Mouse (Mus musculus) retina, adult 2 months (tissue): ENCODE data around the gene Qtrt1.

ENCODE experiments used
- DNase-seq: peaks from one replicate; pipeline ENCODE4 v3.0.0-alpha.2; 2012; ENCODE audit warnings: low read depth, low spot score

The Qtrt1 gene

DNA sequence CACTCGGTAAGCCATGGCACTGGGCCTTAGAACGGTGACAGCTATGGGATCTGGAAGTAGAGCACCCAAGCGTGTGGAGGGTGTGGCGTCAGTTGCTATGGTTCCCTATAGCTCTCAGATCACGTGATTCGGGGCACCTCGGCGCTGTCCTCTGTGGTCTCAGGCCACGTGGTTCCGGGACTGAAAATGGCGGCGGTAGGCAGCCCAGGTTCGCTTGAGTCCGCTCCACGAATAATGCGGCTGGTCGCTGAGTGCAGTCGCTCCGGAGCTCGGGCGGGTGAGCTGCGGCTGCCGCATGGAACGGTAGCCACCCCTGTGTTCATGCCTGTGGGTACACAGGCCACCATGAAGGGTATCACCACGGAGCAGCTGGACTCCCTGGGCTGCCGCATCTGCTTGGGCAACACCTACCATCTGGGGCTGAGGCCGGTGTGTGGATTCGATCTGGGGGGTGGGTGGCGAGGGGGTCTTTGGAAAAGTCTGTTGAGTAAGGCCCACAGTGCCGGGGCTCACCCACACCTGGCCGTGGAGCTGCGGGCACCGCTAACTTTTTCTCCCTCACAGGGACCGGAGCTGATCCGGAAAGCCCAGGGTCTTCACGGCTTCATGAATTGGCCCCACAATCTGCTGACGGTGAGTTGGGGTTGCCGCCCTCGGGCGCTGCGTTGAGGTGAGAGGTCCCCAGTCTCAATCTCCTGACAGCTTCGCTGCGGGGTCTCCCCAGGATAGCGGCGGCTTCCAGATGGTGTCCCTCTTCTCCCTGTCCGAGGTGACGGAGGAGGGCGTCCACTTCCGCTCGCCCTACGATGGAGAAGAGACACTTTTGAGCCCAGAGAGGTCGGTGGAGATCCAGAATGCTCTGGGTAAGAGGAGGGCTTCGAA lies at the start of gene Qtrt1:
TSS of gene Qtrt1 (plus strand) at position 169 of the 882 bp plus-strand sequence.
- DNase-seq: peak; percentile 72

DNA sequence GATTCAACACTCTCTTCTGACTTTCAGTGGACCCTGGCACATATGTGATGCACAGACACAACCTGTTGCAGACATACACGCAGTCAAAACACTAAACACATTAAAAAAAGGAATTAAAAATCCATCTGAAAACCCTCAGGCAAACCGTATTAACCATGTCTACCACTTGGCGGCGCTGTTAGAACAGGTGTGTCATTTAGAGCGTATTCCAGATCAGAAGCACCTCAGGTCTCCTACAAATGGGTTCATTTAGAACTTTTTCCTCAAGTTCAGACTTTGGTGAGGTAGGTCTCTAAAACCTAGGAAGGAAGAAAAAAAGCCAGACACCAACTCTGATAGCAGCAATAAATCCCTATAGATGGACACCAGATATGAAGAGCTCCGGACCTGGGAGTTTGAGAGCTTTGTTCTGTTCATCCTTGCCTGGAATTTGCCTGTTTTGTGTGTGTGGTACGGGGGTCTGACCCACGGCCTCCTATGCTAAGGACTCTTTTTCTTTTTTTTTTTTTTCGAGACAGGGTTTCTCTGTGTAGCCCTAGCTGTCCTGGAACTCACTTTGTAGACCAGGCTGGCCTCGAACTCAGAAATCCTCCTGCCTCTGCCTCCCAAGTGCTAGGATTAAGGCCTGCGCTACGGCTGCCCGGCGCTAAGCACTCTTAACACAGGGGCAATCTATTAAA lies 45.0 kb upstream of the Qtrt1 start:
- DNase-seq: peak; percentile 39

DNA sequence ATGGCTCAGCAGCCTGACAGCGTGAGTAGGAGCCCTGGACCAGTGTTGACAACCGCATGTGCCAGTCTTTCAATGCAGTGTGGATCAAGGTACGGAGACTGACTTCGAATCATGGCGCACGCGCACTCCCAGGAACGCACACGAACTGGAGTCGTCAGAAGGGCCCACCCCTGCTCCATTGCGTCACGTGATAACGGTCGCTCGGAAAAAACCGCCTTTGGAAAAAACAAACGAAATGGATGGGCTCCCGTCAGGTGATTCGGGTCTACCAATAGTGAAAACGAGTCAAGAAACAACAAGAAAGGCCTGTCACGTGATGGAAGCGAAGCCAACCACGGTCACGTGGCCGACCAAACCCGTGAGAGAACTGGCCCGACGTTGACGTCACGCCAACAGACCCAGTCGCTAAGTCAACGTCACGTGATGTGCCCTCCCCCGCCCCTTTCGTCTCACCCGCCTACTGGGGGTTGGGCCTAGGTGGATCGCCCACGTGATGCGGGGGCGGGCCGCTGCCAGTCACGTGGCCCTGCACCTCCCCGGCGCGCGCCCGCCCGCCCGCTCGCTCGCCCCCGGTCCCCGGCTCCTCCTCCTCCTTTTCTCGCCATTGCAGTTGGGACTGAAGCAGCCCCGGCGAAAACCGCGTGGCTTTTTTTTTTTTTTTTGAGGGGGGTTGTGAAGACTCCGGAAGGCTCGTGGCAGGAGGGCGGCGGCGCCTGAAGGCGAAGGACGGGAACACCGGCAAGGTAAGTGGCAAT lies 44.1 kb upstream of the Qtrt1 start, which contains the start of gene Ilf3:
TSS of gene Ilf3 (plus strand) at position 515 of the 755 bp plus-strand sequence.
- peak; percentile 99 for DNase-seq

DNA sequence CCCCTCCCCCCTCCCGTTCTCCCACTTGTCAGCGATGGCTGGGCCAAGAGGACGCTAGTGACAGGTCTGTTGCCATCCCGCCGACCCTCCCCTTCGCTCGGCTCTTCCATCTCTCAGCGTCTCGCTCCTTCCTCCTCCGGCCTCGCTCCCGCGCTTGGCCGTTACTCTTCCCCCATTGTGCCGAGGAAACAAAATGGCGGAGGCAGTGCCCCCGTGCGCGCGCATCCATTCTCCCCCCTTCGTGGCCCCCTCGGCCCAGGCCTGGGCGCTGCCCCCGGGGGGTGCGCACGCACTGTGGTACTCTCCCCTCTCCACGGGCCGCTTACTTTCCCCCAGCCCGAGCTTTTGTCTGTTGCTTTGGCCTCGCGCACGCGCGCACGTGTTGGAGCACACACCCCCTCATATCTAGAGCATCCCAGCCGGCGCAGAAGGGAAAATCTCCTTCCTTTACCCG lies 43.5 kb upstream of the Qtrt1 start:
- DNase-seq: peak; percentile 39

DNA sequence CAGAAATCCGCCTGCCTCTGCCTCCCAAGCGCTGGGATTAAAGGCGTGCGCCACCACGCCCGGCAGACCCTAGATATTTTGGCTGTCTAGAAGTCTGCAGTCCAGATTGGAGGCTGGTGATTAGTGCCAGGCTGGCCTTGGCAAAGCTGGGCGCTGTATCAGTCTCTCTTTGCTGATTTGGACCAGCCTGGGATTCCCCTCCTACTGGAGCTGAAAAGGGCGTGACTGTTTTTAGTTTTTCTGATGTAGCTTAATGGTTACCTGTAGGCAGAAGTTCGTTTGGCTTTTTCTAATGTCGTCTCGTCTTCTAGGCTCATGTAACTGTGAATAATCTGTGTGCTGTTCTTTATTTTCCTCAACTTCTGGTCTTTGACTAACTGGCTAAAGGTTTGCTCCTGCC lies 42.6 kb upstream of the Qtrt1 start:
- DNase-seq: no peak

DNA sequence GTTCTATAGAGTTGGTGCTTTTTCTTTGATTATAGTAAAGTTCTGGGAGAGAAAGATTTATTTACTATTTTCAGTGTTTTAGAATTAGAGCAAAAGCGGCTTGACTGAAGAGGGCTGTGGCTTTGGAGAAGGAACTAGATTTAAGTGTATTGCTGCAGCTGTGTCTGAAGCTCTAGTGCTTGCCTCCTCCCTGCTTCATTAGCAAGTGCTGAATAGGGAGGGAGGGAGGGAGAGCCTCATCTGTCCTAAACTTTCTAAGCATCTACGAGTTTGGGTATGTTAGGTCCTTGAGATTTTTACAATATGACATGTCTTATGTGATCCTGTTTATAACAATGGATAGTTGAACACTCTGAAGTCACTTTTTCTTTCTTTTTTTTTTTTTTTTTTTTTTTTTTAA lies 40.8 kb upstream of the Qtrt1 start:
- no peak for DNase-seq

DNA sequence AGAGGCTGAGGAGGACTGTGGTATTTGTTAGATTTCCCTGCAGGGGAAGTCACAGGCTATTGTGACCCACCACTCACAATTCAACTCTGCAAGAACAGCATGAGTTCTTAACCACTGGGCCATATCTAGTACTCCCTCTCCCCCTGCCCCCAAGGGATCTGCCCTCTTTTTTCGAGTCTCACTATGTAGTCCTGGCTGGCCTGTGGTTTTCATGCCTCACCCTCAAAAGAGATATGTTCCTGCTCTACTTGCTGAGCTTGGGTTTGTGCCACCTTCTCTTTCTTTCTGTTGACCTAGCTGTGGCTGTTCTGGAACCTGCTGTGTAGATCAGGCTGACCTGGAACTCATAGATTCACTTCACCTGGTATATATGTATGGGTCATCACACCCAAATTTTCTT lies 39.1 kb upstream of the Qtrt1 start:
- DNase-seq: no peak

DNA sequence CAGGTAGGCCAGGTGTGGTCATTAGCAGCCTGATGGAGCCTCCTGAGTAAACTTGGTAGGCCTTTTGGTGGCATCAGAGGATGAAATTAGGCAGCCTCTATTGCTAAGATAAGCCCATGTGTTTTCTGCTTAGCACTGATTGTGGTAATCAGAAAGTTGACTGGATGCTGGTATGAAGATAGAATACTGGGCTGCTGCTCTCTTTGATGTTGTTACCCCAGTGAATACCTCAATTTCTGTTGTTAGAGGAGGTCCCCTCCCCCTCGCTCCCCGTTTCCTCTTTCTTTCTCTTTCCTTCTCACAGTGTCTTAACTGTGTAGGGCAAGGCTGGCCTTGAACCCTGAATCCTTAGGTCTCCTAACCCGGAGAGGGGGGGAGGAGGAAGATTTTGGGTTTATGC lies 32.4 kb upstream of the Qtrt1 start:
- DNase-seq: no peak

DNA sequence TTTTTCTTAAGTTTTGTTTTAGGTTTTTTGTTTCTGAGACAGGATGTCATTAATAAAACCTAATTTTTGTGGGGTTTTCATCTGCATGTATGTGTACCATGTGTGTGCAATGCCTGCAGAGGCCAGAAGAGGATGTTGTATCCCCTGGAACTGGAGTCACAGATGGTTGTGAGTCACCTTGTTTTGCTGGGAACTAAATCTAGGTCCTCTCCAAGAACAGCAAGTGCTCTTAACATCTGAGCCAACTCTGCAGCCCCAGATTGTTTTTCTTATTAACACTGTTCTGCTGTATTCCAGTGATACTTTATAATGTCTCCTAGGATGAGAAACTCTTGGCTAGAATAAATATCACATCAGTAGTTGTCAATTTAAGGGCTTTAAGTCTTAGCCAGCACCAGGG lies 30.8 kb upstream of the Qtrt1 start:
- DNase-seq: no peak

DNA sequence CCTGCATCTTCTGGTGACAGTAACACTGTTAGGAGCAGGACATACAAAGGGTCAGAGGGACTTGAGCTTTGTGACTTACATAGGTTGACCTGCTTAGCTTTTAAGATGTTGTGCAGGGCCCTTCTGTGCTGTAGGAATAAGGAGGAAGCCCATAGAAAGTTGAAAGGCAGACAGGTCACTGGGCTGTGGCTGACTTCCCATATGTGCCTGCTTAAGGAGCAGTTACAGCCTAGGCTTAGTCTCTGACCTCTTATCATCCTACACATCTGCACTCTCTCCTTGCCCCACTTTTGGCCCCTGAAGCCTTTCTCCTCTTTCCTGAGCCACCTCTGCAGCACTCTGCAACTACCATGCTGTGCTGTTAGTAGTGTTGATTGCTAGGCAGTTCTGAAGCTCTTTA lies 27.7 kb upstream of the Qtrt1 start:
- no peak for DNase-seq

DNA sequence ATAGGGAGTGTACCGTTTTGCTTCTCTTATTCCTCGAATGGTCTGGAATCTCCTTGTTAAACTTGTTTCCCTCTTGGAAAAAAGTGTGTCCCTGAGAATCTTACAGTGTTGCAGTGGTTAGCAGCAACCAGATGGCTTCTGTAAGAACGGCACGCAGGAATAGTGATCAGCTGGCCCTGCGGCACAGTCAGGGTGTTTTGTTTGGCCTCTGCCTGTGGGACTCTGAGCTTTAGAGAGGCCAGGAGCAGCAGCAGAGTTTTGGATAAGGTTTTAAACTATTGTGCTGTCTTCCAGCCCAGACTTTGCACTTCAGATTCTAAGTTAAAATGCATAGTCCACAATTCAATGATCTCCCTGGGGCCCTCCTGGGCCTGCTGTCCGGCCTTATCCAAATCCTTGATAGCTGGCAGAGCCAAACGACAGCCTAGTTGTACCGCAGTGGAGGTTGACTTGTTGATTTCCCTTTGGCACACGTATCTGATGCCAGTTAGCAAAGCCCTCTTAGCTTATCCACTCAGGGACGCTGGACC lies 18.9 kb upstream of the Qtrt1 start:
- no peak for DNase-seq

DNA sequence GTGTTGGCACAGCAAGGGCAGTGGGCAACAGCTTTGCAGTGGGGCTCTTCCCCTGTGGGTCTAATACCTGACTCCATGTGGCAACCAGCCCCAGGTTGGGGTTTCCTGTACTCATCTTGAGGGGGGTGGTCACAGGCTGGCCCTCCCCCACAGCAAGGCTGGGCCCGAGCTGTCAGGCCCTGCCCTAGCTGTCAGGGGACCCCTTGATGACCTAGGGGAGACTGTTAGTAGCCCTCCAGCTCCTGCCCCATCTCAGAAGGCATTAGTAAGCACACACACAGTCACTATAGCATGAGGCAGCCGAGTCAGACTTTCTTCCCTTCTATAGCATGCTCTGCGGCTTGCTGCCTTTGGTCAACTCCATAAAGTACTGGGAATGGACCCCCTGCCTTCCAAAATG lies 15.9 kb upstream of the Qtrt1 start:
- no peak for DNase-seq

DNA sequence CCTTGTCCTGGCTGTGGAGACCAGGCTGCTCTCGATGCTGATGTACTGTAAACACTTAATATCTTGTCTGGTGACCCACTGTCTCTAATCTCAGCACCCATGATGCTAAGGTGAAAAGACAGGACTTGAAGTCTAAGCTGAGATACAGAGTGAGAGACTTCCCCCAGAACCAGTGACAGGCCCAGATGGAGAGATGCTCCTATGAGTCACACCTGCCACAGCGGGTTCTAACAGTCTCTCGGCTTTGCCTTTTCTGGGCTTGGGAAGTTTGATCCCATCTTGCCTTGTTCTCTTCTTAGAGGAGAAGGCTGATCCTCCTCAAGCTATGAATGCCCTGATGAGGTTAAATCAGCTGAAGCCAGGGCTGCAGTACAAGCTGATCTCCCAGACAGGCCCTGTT lies 14.5 kb upstream of the Qtrt1 start:
- DNase-seq: no peak

DNA sequence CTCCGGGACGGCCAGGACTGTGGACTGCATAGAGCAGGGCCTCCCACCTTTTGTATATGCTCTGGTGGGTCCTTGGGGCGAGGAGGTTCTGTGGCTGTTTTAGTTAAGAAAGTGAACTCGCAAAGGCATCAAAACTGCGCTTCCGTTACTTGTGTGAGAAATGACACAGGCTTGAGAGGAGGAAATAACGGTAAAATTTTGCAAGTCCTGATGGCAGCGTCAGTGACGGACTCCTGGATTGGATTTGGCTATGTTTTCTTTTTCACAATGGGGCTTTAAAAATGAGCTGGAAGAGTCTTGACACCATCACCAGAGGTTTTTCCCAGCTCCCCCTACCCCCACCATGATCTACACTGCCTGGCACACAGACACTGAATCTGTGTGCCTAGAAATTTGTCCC lies 10.6 kb upstream of the Qtrt1 start:
- DNase-seq: no peak

DNA sequence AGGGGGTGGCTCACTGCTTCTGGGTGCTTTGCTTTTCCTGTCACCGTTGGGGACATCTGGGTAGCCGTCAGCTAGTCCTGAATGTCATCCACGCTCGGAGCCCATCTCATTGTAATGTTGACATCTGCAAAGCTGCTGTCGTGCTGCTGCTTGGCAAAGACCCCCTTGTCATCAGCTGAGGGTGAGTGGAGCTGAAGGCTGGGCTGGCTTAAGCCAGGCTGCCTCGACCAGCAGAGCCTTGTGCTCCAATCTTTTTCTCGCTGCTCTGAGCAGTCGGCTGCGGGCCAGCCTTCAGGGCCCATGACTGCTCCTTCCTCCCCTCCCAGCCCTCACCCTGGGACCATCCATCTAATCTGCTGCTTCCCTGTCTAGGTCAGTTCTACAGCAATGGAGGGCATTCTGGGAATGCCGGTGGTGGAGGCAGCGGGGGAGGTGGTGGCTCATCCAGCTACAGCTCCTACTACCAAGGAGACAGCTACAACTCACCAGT lies 8.8 kb upstream of the Qtrt1 start:
- DNase-seq: no peak

DNA sequence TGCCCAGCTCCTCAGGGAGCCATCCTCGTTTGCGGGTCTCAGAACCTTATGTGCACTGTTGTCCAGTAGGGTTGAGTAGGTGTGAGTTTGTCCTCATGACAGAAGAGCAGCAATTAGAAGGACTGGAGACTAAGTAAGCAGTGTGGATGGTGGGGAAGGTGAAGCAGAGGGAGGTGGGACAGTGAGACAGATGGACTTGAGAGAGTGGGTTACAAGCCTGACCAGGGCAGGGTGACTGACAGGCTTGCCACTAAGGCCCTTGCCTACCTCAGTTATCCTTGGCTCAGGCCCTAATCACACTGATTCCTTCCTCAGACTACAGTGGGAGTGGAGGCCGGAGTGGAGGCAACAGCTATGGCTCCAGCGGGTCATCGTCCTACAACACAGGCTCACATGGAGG lies 7.9 kb upstream of the Qtrt1 start:
- no peak for DNase-seq

DNA sequence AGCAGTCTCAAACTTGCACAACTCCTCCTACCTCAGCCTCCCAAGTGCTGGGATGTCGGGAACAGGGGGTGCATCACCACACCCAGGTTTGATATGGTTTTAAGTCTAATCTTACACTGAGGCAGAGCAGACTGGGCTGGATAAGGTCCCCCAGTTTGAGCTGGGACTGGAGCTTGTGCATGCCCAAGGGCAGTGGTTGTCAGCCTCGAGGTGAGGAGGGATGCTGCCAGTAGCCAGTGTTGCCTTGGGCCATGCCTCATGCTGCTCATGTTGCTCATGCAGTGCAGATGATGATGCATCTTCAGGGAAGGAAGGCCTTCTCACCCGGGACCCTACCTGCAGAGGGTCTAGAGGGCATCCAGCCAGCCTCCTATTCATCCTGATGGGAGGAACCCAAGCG lies 6.1 kb upstream of the Qtrt1 start:
- DNase-seq: no peak

DNA sequence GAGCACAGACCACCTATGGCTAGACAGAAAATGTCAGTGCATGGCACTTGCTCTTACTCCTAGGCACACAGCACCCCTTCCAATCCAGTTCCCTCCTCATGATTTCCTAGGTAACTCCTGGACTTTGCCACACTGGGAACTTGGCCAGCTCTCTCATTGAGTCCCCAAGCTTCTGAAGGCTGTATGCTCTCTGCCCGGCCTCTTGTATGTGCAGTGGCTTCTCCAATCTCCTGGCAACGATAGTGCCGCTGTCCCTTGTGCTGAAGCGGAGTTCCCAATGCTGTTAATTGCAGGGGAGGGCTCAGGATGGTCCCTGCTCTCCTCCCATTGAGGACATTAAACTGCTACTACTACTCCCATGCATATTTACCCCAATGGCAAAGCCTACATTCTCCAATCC lies 3.7 kb upstream of the Qtrt1 start:
- no peak for DNase-seq

DNA sequence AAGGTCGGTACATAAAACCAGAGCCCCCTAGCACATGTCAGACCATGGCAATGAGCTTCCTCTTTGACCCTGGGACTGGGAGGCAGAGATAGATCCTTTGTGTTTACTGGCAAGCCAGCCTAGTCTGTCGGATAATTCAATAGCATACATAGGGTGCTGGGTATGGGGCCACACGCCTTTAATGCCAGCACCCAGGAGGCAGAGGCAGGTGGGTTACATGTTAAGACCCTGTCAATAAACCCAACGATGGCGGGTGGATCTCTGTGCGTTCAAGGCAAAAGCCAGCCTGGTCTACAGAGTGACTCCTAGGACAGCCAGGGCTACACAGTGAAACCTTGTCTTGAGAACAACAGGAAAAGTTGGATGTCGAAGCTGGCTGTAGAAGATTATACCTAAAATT lies 3.0 kb upstream of the Qtrt1 start:
- DNase-seq: no peak

DNA sequence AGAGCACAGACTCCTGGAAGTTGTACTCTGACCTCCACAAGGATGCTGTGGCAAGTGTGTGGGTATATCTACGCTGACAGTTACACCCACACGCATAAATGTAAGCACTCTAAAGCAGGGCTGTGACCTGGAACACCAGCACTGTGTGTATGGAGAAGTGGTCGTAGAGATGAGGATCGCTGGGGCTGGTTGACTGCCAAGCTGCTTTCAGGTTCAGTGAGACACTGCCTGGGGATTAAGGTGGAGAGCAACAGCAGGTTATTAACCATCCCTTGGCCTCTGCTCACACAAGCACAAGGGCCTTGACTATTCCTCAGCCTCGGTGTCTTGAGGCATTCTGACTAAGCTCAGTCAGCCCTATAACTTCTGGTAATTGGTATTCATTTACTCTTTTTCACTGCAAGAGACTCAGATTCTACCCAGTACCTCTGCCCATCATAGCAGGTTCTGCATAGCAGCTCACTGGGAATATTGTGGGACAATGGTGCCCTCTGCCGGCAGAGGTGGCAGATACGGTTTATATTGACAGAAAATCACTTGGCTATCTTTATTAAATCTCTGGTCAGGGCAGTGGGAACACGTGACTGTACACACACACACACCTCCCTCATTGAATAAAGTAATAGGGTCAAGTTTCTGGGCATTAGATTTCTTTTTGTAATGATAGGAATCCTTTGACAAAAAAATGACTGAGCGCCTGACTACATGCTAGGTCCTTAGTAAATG lies 1.9 kb upstream of the Qtrt1 start:
- DNase-seq: peak; percentile 74

DNA sequence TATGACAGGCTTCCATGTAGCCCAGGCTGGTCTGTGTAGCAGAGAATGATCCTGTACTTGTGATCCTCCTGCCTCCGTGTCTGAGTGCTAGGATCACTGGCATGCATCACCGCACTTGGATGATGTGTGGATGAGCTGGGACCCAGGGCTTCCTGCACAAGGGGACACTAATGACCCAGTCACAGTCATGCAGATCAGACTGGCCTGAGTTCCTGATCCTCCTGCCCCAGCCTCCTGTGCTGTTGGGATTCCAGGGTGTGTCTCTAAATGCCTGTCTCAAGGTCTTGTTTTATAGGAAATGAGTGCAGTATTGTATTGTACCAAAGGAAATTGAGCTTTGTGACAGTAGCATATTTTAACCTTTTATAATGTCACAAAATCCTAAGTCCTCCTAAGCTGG lies 6.2 kb downstream of the Qtrt1 start:
- DNase-seq: no peak
